Mouse (Mus musculus): Measurements from ENCODE around the gene Eps8l2.

- no peak for TF ChIP-seq CTCF (IDR thresholded peaks at IDR 0.05; ENCODE audit: low read depth, low read length)
- TF ChIP-seq POLR2A (IDR thresholded peaks at IDR 0.05; ENCODE audit: insufficient read depth, low read length) = no peak
These were observed 16.4 kb downstream of the Eps8l2 start for GRCm38 (mm10) chr7:141355051-141355450.
